Mouse (Mus musculus) left cerebral cortex, postnatal 25 days (tissue): Measurements from ENCODE around the gene Phc3. TPM values are rescaled to one million over a fixed set of nuclear protein-coding genes. Genes with fewer than 3 reads are reported as not detected.
"Not testable (repeated sequence)": the region's sequence is repeated elsewhere in the genome, so short reads cannot be mapped to it uniquely, and the experiment has no call there.

Source experiments
- DNase-seq, 2 experiments: peaks; one replicate each; pipeline ENCODE4 v3.0.0; 2022; ENCODE audit warnings: low spot score in 2 of 2, mixed read lengths in 1 of 2
- intact Hi-C: fragments of 180-260 bp; cut with DNase I; formaldehyde crosslinking; loops from one replicate; pipeline ENCODE4 v1.15.1; 2025
- total RNA-seq, 2 experiments: library from RNA; stranded (reverse); gene quantifications; 2 replicates each; pipeline ENCODE4 v1.2.3; 2021

Phc3 gene
- total RNA-seq, 2 experiments from 2014 or later = 35.5 to 38.8 TPM

DNA sequence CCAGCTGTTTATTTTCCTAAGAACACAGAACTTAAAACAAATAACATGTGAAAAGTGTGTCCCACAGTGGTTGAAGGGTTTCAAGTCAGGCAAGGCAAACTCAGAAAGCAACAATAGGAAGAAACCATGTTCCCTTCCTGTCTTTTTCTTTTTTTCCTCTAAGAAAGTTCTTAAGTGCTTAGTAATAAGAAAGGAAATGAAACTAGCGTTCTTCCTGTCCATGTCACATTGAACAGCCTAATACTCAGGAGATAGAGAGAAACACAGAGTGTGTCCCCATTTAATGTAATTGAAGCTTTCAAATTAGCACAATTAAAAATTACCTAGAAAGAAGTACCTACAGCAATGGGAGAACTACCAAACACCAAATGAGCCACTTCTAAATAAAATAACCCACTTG lies 64.6 kb downstream of the Phc3 start:
- DNase-seq = no peak
- intact Hi-C loops = no loop called here

DNA sequence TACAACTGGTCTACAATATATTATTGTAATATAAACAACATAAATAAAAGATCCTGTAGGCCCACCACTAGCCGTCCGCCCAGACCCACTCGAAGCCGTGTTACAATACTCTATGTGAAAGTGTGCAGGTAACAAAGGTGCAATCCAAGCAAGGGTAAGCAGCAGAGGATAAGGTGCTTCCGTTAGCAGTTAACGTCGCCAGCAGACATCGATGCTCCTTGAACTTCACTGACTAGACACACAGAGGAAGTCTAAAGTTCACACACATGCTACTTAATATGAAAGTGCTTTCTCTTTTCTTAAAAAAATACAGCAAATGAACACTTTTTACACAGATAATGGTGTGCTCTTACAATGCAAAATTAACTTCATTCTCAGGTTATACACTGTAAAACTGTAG lies 69.8 kb downstream of the Phc3 start:
- intact Hi-C loops = no loop called here

DNA sequence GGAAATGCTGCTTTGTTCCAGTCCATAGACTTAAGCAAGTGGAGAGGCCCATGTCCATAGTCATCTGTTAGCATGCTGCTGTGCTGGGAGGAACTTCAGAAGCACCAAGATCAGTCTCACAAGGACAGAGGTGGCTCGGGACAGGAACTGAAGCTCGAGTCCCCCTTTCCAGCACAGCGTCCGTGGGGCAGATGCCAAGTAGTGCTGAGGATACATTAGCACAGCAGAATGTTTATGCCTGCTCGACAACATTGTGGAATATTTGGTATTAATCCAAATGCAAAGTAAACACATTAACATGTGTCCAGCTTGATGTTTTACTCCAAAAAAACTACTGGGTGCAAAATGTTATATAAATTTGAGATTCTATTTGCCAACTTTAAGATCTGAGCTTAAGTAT lies 72.5 kb downstream of the Phc3 start:
- intact Hi-C loops = no loop called here
- DNase-seq = no peak

More for the DNA sequence above, 69.8 kb downstream of the Phc3 start:
- no peak for DNase-seq

DNA sequence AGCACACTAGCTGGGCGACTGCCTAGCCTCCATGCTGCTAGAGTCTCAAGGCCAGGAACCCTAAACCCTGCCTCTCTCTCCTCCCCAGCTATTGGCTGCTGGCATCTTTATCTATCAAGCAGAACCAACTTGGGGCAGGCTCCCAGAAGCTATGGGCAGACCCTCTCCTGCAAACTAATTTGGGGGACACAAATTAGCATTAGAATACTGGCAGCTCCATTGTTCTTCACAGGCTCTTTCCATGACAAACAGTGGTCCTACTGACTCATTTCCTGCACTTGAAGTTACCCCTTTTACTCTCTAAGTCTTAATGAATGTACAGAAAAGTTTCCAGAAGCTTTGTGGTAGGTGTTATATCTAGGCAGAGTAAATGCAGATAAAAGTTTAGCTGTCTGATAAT lies 80.2 kb downstream of the Phc3 start:
- DNase-seq = no peak
- intact Hi-C loops = no loop called here

DNA sequence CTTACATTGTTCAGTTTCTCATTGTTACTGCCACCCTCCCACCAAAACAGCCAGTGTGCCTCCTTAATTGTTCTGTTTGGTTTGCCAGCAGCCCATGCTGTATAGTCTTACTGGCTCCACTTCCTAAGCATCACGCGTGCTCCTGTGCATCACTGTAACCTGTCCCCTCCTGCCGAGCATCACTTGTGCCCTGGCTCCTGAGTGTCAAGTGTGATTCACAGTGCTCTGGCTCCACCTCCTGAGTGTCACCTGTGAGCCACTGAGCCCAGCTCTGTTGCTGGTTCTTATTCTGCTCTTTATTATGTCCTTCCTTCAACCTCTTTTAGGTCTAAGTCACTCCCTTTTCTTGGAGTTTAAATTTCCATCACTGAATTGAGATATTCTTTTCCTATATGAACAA lies 81.8 kb downstream of the Phc3 start:
- intact Hi-C loops = no loop called here
- no peak for DNase-seq

GRCm38 (mm10) chr3:30876709-30877108 lies 92.5 kb downstream of the Phc3 start:
- intact Hi-C loops = no loop called here
- DNase-seq = no peak

DNA sequence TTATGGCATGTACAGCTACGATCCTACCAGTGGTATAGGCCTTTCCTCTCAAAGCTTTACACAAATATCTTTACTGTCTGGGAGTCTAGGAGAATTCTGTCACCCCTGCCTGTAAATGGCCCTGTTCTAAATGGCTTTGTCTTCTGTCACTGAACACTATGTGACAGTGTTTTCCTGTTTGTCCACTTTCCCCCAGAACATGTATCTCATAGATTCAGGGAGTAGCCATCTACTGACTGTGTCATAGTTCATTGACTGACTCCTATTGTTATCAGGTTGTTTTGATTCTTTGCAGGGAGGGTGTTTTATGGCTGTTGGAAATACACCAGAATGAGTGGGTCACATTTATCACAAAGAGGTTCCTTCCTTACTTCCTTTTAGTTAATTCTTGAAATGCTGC lies 99.2 kb downstream of the Phc3 start:
- intact Hi-C loops = no loop called here
- DNase-seq = no peak

DNA sequence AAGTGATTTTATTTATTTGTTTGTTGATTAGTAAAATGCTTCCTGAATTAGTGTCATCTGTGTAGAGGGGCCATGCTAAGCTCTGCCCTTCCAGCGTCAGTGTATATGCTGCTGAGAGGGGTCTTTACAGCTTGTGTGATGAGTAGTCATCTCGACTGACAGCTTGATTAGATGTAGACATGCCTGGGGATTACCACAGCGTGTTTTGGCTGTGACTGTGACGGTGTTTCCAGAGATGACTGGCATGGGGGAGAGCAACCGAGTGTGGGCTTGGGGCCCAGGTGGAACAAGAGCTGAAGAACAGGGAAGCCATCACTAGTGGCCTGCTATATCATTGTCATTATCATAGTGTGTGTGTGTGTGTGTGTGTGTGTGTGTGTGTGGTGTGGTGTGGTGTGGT lies 100.6 kb downstream of the Phc3 start:
- no peak for DNase-seq
- intact Hi-C loops = no loop called here

DNA sequence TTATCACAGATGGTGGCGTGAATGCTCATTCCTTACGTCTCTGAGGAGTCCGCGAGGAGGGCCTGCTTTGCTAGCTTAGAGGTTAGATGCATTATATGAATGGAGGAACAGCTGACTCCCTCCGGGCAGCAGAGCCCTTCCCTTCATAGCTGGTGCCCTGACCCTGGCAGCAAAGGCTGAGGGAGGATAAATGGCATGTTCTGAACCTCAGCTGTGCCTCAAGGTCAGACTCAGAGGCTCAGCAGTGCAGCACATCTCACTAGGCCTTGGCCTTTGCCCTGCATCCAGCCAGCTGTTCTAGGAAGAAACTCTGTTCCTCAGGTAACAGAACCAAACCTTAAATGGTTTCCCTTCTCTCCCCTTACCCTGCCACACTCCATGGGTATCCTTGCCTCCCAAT lies 101.0 kb downstream of the Phc3 start:
- DNase-seq = no peak
- intact Hi-C loops = no loop called here

DNA sequence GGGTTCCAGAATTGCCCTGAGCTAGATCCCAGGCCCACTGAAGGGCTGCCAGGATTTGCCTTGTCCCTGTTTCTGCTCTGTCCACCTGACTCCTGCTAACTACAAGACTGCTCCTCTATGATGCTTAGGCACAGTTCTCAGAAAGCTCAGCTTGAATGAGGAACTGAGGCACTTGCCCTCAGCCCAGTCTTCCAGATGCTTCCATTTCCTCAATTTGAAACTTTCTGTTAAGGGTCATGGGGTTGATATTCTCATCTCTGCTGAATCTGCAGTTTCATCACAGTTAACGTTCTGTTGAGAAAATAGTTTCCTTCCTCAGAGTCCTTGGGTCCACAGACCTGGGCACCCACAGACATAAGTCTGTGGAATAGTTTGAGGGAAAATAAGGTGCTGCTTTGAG lies 104.6 kb downstream of the Phc3 start:
- intact Hi-C loops = no loop called here
- DNase-seq = peak in 1 of 2 experiments; percentile 5

DNA sequence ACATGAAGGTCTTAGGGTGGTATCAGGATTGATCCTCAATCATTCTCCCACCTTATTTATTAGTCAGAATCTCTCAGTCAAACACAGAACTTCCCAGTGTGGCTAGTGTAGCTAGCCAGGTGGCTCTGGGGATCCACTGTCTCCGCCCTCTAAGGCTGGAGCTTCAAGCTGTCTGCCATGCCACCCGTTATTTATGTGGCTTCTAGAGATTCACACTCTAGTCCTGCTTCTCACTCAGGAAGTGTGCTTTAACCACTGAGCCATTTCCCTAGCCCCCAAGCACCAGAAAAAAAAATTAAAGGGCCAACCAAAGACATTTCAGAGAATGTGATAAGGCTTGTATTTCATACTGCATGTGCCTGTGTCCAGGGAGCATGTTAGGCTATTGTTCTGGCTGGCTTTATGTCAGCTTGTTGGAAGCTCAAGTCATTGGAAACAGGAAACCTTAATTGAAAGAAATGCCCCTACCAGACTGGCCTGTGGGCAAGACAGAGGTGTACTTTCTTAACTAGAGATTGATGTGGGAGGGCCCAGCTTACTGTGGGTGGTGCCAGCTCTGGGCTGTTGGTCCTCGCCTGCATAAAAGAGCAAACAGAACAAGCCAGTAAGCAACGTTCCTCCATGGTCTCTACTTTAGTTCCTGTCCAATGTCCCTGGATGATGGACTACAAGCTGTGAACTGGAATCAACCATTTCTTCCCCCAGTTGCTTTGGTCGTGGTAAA lies 105.3 kb downstream of the Phc3 start:
- intact Hi-C loops = no loop called here
- no peak for DNase-seq

- intact Hi-C loops = no loop called here
- no peak for DNase-seq
Observed at GRCm38 (mm10) chr3:30860705-30861104, 108.5 kb downstream of the Phc3 start.

GRCm38 (mm10) chr3:30859599-30859998 lies 109.6 kb downstream of the Phc3 start:
- intact Hi-C loops = not testable (repeated sequence)

GRCm38 (mm10) chr3:30855604-30856458 lies 113.4 kb downstream of the Phc3 start, which contains the start of gene Gpr160:
Gpr160 (plus strand) TSS chr3:30855950.
- intact Hi-C loops = no loop called here

More at GRCm38 (mm10) chr3:30859599-30859998, 109.6 kb downstream of the Phc3 start:
- DNase-seq = not testable (repeated sequence)

DNA sequence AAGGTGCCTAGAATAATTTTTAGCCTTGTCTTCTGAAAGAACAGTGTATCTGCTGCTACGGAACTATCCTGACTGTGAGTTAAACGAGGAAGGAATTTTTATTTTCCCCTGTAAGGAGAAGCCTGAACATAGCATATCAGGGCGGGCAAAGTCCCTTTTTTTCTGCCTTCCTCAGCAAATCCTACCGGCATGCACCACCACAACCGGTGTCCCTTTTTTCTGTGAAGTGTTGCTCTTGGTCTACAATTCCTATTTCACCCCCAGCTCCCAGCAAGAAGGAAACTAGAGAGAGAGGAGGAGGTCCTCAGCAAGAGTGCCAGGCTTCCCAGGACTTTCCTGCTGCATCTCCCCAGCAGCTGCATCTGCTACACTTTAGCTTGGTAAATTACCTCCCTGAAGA lies 115.6 kb downstream of the Phc3 start:
- DNase-seq = no peak
- intact Hi-C loops = no loop called here

More at GRCm38 (mm10) chr3:30855604-30856458, 113.4 kb downstream of the Phc3 start, which contains the start of gene Gpr160:
- DNase-seq = peak; percentile 49 to 53

DNA sequence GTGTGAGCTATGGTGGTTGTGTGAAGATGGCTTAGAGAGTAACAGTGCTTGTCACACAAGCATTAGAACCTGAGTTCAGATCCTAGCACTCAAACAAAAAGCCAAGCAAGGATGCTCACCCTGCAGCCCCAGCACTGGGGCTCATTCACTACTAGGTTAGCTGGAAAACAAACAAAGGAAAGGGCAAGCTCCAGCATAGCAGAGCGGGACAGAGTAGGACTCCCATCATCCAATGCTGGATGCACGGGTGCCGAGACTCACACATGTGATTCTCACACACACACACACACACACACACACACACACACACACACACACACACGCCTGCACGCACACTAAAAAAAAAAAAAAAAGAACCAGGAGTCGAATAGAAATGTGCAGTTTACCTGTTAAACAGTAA lies 117.8 kb downstream of the Phc3 start:
- intact Hi-C loops = no loop called here
- no peak for DNase-seq

Other genes with a start within 250 kb of the Phc3 start
- not detected for gene Samd7, start 223.1 kb downstream of the Phc3 start, total RNA-seq
- gene Sec62, start 176.5 kb downstream of the Phc3 start, total RNA-seq = 100 to 1,000 TPM; 115 to 117 TPM
- under 1 TPM; 0.48 to 0.66 TPM for gene Gpr160, start 113.5 kb downstream of the Phc3 start, total RNA-seq
- gene Prkci, start 26.3 kb upstream of the Phc3 start, total RNA-seq = 10 to 100 TPM; 67.4 to 76.9 TPM
- 10 to 100 TPM; 64.5 to 66.0 TPM for gene Skil, start 125.6 kb upstream of the Phc3 start, total RNA-seq
- 100 to 1,000 TPM; 148 to 171 TPM for gene Cldn11, start 180.5 kb upstream of the Phc3 start, total RNA-seq